Mouse (Mus musculus) myocyte (in vitro differentiated cells): ENCODE results near the gene Btla. TPM values are rescaled to one million over a fixed set of nuclear protein-coding genes. Genes with fewer than 3 reads are reported as not detected.

Source experiments
- H3K27me3 ChIP-seq: one replicate; pipeline ENCODE4 v1.6.1; 2011; ENCODE audit not compliant: control insufficient read depth, insufficient read depth, insufficient read length
- H3K36me3 ChIP-seq: one replicate; pipeline ENCODE4 v1.6.1; 2011; ENCODE audit not compliant: control insufficient read depth, insufficient read depth
- H3K4me2 ChIP-seq: one replicate; pipeline ENCODE4 v1.6.1; 2011; ENCODE audit warnings: low read depth, control low read depth
- H3K4me3 ChIP-seq: one replicate; pipeline ENCODE4 v1.5.1; 2011; ENCODE audit warnings: mild to moderate bottlenecking, control low read depth, moderate library complexity
- H3K79me2 ChIP-seq: one replicate; pipeline ENCODE4 v1.6.1; 2011; ENCODE audit not compliant: control insufficient read depth, insufficient read depth
- H3ac ChIP-seq: one replicate; pipeline ENCODE4 v1.6.1; 2011; ENCODE audit not compliant: control insufficient read depth, insufficient read length
- CEBPB ChIP-seq: IDR thresholded peaks from 2 replicates; pipeline ENCODE4 v1.6.1; 2011; ENCODE audit warnings: mild to moderate bottlenecking, moderate library complexity; ENCODE audit not compliant: poor library complexity, insufficient read depth, severe bottlenecking
- E2F4 ChIP-seq: IDR thresholded peaks from one replicate; pipeline ENCODE4 v1.6.1; 2011; ENCODE audit warnings: mild to moderate bottlenecking, control low read depth, moderate library complexity; ENCODE audit not compliant: insufficient read depth
- MAX ChIP-seq: IDR thresholded peaks from one replicate; pipeline ENCODE4 v1.6.1; 2011; ENCODE audit warnings: low read depth, mild to moderate bottlenecking, control low read depth
- MYOD1 ChIP-seq, 3 experiments: IDR thresholded peaks; one replicate each; pipeline ENCODE4 v1.6.1; 2011; ENCODE audit warnings: control low read depth in 2 of 3, low read depth in 2 of 3, mild to moderate bottlenecking in 2 of 3, moderate library complexity in 1 of 3; ENCODE audit not compliant: insufficient read length in 2 of 3, control insufficient read depth in 1 of 3
- MYOG ChIP-seq, 3 experiments: IDR thresholded peaks; one replicate each; pipeline ENCODE4 v1.6.1; 2011; ENCODE audit warnings: control low read depth in 2 of 3, low read depth in 2 of 3, mild to moderate bottlenecking in 2 of 3; ENCODE audit not compliant: insufficient read length in 2 of 3, control insufficient read depth in 1 of 3, insufficient read depth in 1 of 3
- POLR2A ChIP-seq: IDR thresholded peaks from one replicate; pipeline ENCODE4 v1.6.1; 2011; ENCODE audit warnings: low read depth, mild to moderate bottlenecking, control low read depth, moderate library complexity; ENCODE audit not compliant: insufficient read length
- POLR2AphosphoS2 ChIP-seq: IDR thresholded peaks from one replicate; pipeline ENCODE4 v1.6.1; 2011; ENCODE audit warnings: low read depth, control low read depth; ENCODE audit not compliant: insufficient read length
- REST ChIP-seq: IDR thresholded peaks from one replicate; pipeline ENCODE4 v1.6.1; 2011; ENCODE audit warnings: mild to moderate bottlenecking, control low read depth, moderate library complexity; ENCODE audit not compliant: insufficient read depth, insufficient read length
- SRF ChIP-seq: IDR thresholded peaks from one replicate; pipeline ENCODE4 v1.6.1; 2011; ENCODE audit warnings: low read depth; ENCODE audit not compliant: control insufficient read depth, insufficient read length
- TCF12 ChIP-seq: IDR thresholded peaks from one replicate; pipeline ENCODE4 v1.6.1; 2011; ENCODE audit warnings: mild to moderate bottlenecking, control low read depth; ENCODE audit not compliant: poor library complexity, insufficient read depth, severe bottlenecking
- TCF3 ChIP-seq: IDR thresholded peaks from one replicate; pipeline ENCODE4 v1.6.1; 2011; ENCODE audit warnings: low read depth, control low read depth; ENCODE audit not compliant: insufficient read length
- USF1 ChIP-seq: IDR thresholded peaks from one replicate; pipeline ENCODE4 v1.6.1; 2011; ENCODE audit warnings: low read depth, mild to moderate bottlenecking, control low read depth, moderate library complexity
- polyA plus RNA-seq: library from polyadenylated mRNA; unstranded; fragments of >200 nt; fragmentation: generic; extraction: Trizol; gene quantifications from one replicate; pipeline ENCODE4 v1.2.1, GENCODE M21; 2012; ENCODE audit warnings: missing spikeins

The Btla gene
- polyA plus RNA-seq, 1 experiment, result 0.02 TPM

- H3K4me3 ChIP-seq, result no peak overlapping the region
- TF ChIP-seq TCF12, result no peak
- TF ChIP-seq REST, result no peak
- TF ChIP-seq SRF, result no peak
- no peak for TF ChIP-seq POLR2A
- TF ChIP-seq USF1, result no peak
- TF ChIP-seq TCF3, result no peak
- no peak for TF ChIP-seq E2F4
- TF ChIP-seq MYOG (IDR thresholded peaks at IDR 0.05; ENCODE audit: control insufficient read depth in 1 of 3, insufficient read depth in 1 of 3, insufficient read length in 2 of 3, low read depth in 2 of 3), result no peak
- no peak for TF ChIP-seq POLR2AphosphoS2
- TF ChIP-seq MAX, result no peak
- no peak overlapping the region for H3ac ChIP-seq
- no peak overlapping the region for H3K4me2 ChIP-seq
- no peaks in the 10 kb centered on the region for H3K36me3 ChIP-seq
- no peaks in the 10 kb centered on the region for H3K79me2 ChIP-seq
- H3K27me3 ChIP-seq, result no peaks in the 10 kb centered on the region
Measured at GRCm38 (mm10) chr16:45201395-45201794, 22.7 kb upstream of the Btla start.

GRCm38 (mm10) chr16:45204438-45204837 lies 19.7 kb upstream of the Btla start:
- TF ChIP-seq MAX, result no peak
- no peak for TF ChIP-seq REST
- no peak for TF ChIP-seq TCF3
- TF ChIP-seq E2F4, result no peak
- TF ChIP-seq POLR2A, result no peak
- TF ChIP-seq POLR2AphosphoS2, result no peak
- no peak for TF ChIP-seq USF1
- TF ChIP-seq MYOG (IDR thresholded peaks at IDR 0.05; ENCODE audit: control insufficient read depth in 1 of 3, insufficient read depth in 1 of 3, insufficient read length in 2 of 3, low read depth in 2 of 3), result no peak
- no peak for TF ChIP-seq CEBPB
- no peaks in the 10 kb centered on the region for H3K27me3 ChIP-seq
- H3K4me3 ChIP-seq, result no peak overlapping the region
- H3K79me2 ChIP-seq, result no peaks in the 10 kb centered on the region
- no peak overlapping the region for H3ac ChIP-seq
- H3K4me2 ChIP-seq, result no peak overlapping the region
- no peaks in the 10 kb centered on the region for H3K36me3 ChIP-seq

GRCm38 (mm10) chr16:45204859-45205670 lies 19.1 kb upstream of the Btla start:
- Histone ChIP-seq H3K4me2 (no peak overlapping the region), H3K79me2 (no peaks in the 10 kb centered on the region), H3K36me3 (no peaks in the 10 kb centered on the region), H3ac (no peak overlapping the region), H3K27me3 (no peaks in the 10 kb centered on the region), H3K4me3 (no peak overlapping the region)
- TF ChIP-seq E2F4, result no peak
- TF ChIP-seq USF1, result no peak
- TF ChIP-seq MYOD1 (IDR thresholded peaks at IDR 0.05; ENCODE audit: control insufficient read depth in 1 of 3, insufficient read length in 2 of 3, low read depth in 2 of 3), result no peak
- TF ChIP-seq TCF3, result no peak
- TF ChIP-seq POLR2AphosphoS2, result no peak
- TF ChIP-seq REST, result no peak
- TF ChIP-seq MYOG (IDR thresholded peaks at IDR 0.05; ENCODE audit: control insufficient read depth in 1 of 3, insufficient read depth in 1 of 3, insufficient read length in 2 of 3, low read depth in 2 of 3), result no peak
- TF ChIP-seq POLR2A, result no peak
- no peak for TF ChIP-seq TCF12
- no peak for TF ChIP-seq SRF
- TF ChIP-seq CEBPB, result no peak
- TF ChIP-seq MAX, result no peak

- Histone ChIP-seq H3K4me3 (no peak overlapping the region), H3K36me3 (no peaks in the 10 kb centered on the region), H3ac (no peak overlapping the region), H3K27me3 (no peaks in the 10 kb centered on the region), H3K4me2 (no peak overlapping the region), H3K79me2 (no peaks in the 10 kb centered on the region)
- TF ChIP-seq SRF (no peak), POLR2AphosphoS2 (no peak), MAX (no peak)
Measured at GRCm38 (mm10) chr16:45222016-45222415, 2.1 kb upstream of the Btla start.

GRCm38 (mm10) chr16:45222771-45223170 lies 1.3 kb upstream of the Btla start:
- no peak overlapping the region for H3ac ChIP-seq
- no peaks in the 10 kb centered on the region for H3K27me3 ChIP-seq
- H3K4me3 ChIP-seq, result no peak overlapping the region
- no peaks in the 10 kb centered on the region for H3K36me3 ChIP-seq
- H3K79me2 ChIP-seq, result no peaks in the 10 kb centered on the region
- no peak for TF ChIP-seq MYOG (IDR thresholded peaks at IDR 0.05; ENCODE audit: control insufficient read depth in 1 of 3, insufficient read depth in 1 of 3, insufficient read length in 2 of 3, low read depth in 2 of 3)
- TF ChIP-seq TCF3, result no peak
- TF ChIP-seq REST, result no peak
- TF ChIP-seq POLR2AphosphoS2, result no peak
- no peak for TF ChIP-seq POLR2A
- no peak for TF ChIP-seq TCF12
- TF ChIP-seq USF1, result no peak
- no peak for TF ChIP-seq E2F4
- no peak for TF ChIP-seq SRF
- TF ChIP-seq MYOD1 (IDR thresholded peaks at IDR 0.05; ENCODE audit: control insufficient read depth in 1 of 3, insufficient read length in 2 of 3, low read depth in 2 of 3), result no peak
- no peak for TF ChIP-seq MAX
- no peak for TF ChIP-seq CEBPB
- H3K4me2 ChIP-seq, result no peak overlapping the region
